Mouse (Mus musculus) mesoderm, embryonic 11.5 days (tissue): ENCODE data around the gene Rbm33.
A peak's percentile ranks its signal among the peaks of the same experiment; 100 is the strongest.

Experiments
- DNase-seq: peaks from one replicate; pipeline ENCODE4 v3.0.0-alpha.2; 2012; ENCODE audit warnings: low read depth, low spot score

The Rbm33 gene

DNA sequence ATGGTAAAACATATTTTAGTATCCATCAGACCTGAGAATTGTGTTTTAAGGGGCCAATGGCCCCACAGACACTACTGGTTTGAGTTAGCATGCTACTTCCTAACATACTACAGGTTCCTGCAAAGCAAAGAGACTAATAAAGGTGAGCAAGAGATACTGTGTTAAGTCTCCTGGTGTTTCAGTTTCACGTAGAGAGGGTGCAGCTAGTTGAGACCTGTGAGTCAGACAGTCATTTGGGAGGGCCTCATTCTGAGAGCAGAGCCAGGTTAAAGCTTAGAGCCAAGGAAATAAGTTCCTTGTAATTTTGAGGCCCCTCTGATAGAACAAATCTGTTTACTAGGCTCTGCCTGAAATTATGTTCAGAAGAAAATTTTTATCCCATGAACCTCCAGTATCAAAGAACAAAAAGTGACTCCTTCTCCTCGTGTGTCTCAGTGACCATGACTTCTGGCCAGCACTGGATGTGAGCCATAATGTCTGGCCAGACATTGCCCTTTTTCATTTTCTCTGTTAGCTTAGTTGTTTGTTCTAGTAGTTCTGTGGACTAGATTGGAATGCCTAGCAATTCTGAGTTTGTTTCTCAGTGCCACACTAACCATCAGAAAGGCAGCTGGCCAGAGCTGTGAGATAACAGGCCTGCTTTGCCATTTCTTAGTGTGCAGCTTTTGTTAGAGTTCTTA, 95.2 kb downstream of the Rbm33 start:
- no peak for DNase-seq

- no peak for DNase-seq
Observed at GRCm38 (mm10) chr5:28413533-28413932, 96.6 kb downstream of the Rbm33 start.

DNA sequence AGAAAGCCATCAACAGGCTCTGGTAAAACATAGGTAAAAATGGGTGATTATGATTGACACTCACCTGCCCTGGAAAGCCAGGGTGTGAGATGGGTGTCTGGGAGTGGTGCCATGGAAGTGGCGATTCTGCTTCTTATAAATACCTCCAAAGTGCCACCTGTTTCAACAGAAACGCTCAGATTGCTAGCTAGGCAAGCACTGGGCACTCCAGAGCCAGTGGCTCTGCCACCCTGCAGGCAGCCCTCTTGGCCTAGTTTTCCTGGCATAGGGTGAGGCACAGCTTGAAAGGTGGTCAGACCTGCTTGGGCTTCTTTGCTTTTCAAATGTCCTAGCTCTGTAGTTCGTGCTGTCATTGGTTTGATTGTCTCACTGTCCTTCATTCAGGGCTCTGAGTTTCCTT, 97.2 kb downstream of the Rbm33 start:
- no peak for DNase-seq

DNA sequence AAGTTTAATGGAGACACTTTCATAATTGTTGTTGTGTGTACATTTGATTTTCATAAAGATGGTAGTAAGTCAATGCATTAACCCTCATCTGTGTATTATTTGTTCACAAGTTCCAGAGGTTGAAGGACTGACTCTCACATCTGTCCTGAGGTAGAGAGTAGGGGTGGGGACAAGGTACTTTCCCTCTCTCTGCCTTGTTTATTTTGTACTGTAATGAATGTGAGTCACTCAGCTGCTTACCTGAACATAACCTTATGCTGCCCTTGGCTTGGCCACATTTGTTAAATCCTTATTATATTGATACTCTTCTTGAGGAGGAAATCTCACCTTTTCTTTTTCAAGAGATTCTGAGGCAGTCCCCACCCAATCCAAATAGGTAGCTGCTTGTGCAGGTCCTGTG, 99.1 kb downstream of the Rbm33 start:
- no peak for DNase-seq

GRCm38 (mm10) chr5:28418734-28419133, 101.8 kb downstream of the Rbm33 start:
- DNase-seq: no peak

DNA sequence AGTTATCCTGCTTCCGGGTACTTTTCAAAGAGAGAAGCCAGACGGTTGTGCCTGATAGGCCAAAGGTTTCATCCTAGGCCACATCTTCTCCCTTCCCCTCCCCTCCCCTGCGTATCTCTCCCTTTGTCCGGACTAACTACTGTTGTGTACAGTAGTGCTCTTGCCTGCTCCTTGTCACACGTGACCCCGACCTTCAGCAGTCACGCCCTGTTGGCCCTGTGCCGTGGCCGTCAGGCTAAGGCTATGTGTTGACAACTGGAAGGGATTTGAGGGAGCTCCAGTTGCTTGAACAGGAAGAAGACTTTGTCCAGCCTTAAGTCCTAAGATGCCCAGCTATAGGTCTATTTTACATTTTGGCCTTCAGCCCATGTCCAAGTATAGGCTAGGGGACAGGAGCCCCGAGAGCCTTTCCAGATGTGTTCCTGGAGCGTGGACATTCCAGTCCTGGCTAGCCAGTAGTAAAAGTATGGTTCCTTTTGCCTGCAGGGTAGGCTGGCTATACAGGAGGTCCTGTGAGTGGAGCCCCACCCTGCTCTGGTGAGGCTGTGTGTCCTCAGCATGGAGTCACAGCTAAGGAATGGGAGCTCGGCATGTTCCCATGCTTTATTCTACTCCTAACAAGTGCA, 102.8 kb downstream of the Rbm33 start:
- no peak for DNase-seq

DNA sequence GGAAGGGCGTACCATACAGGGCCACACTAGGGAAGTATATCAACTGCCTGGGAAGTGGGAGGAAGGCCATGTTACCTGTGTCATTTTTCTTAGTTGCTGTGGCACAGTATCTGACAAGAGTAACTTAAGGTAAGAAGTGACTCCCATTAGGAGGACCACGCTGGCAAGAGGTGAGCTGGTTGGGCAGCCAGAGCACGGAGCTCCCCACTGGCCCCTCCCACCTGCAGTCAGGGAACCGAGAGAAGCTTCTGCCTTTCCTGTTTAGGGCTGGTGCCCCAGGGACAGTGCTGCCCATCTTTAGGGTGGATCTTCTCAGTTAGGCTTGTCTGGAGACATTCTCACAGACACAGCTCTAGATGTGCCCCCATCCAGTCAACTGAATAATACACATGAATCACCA, 106.9 kb downstream of the Rbm33 start:
- no peak for DNase-seq

DNA sequence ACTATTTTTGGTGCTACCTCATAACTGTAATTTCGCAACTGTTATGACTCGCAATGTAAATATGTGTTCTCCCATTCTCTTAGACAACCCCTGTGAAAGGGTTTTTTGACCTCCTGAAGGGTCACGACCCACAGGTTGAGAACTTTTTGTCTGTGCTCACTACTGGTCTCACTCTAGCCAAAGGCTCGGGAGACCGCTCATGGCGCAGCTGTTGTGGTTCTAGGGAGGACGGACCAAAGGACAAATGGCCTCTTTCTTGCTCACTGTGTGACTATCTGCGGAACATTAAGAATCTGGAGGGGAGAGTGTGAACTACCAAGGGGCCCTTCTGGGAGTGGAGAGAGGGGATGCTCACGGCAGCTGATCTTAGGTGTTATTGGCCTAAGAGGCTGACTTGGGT, 109.0 kb downstream of the Rbm33 start:
- no peak for DNase-seq

DNA sequence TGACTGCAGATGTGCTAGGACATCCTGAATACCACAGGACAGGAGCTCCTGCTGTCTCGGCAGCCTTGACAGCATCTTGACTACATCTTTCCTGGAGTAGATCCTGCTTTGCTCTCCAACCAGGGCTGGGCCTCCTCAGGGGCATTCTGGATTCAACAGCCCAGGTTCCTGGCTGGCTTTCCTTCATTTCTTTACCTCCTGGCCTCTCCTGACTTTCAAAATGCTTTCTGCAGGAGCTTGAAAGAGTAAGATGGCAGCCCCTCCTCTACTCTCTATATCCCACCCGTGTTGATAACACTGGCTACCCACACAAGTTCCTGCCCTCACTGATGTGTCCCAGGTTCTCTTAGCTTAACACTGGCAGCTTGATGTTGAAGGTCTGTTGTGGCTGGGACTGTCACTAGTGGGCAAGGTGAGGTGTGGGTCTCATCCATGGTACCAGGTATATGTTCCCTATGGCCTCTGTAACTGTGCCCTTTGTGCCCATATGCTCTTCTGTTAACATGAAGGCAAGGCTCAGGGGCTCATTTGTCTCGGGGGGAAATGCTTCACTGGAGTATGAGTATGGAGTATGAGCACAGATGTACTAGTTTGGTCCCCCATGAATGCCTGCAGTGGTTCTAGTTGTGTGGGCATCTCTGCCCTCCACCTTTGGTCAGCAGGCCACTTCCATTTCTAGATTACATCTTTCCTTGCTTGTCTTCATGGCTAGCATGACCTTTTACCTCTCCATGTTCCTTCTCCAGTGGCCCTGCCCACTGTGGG, 133.4 kb downstream of the Rbm33 start:
- DNase-seq: no peak

GRCm38 (mm10) chr5:28451053-28451638, 134.2 kb downstream of the Rbm33 start:
- DNase-seq: peak; percentile 84

GRCm38 (mm10) chr5:28453086-28453485, 136.2 kb downstream of the Rbm33 start:
- DNase-seq: no peak

GRCm38 (mm10) chr5:28453523-28453922, 136.6 kb downstream of the Rbm33 start:
- no peak for DNase-seq

GRCm38 (mm10) chr5:28454546-28454945, 137.6 kb downstream of the Rbm33 start:
- no peak for DNase-seq

GRCm38 (mm10) chr5:28455721-28456120, 138.8 kb downstream of the Rbm33 start:
- no peak for DNase-seq

- no peak for DNase-seq
Observed at GRCm38 (mm10) chr5:28456366-28456765, 139.4 kb downstream of the Rbm33 start.

- no peak for DNase-seq
Observed at GRCm38 (mm10) chr5:28457921-28458641, 141.2 kb downstream of the Rbm33 start.

GRCm38 (mm10) chr5:28458821-28459240, 141.9 kb downstream of the Rbm33 start:
- no peak for DNase-seq

DNA sequence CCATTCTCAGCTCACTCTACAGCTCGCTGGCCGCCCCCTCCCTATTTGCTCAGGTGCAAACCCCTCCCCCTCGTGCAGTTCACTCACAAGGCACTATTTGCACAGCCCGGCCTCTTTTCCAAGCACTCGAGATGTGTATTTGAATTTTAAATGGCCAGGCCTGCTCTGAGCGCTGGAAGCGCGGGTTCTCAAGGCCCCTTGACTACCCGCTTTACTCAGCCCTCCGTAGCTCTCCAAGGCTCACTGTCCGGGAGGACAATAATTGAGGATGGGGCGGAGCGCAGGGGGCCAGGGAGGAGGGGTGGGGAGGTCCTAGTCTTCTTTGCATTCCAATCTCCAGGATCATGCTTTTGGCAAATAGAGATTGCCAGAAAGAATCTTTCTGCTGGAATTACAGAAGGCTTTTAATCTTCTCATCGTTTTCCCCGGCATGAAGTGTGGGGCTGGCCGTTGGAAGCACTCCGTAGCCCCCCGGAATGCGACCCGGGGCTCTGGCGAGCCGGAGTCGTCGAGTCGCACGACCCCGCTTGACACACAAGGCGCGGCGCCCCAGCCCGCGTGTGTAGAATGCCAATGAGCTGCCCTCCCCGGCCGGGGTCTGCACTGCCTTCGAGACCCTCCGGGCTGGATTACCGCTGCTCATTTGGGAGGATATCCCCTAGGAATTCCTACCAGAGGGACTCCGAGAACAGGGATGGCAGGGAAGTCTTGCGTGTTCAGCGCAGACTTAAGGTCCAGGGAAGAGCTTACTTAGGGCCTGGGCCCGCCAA, 142.7 kb downstream of the Rbm33 start:
- DNase-seq: peak; percentile 45

GRCm38 (mm10) chr5:28460556-28461350, 143.8 kb downstream of the Rbm33 start:
- no peak for DNase-seq

GRCm38 (mm10) chr5:28461376-28461775, 144.5 kb downstream of the Rbm33 start:
- no peak for DNase-seq
